Mouse (Mus musculus): Measurements from ENCODE around the gene Olfr368.
A peak's percentile ranks its signal among the peaks of the same experiment; 100 is the strongest.

Gene Olfr368

DNA sequence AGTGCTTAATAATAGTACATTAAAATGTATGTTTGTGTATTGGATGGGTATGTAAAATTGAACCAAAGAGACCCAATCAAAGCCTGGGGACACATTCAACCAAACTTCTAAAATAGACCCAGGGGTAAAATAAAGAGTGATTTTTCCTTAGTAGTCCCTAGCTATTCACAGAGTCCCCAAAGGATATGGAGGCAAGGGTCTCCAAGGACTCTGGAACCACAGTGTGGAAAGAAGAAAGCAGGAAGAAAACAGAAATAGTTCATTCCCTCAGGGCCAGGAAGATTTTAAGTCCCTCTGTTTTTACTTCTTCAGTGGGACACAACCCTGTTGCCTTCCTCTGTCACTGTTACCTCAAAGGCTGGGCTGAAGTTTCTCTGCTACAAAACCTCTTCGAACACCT is at the start of gene Olfr368:
Olfr368 (plus strand) TSS at position 301 of the 400 bp plus-strand sequence.
- DNase-seq = no peak

DNA sequence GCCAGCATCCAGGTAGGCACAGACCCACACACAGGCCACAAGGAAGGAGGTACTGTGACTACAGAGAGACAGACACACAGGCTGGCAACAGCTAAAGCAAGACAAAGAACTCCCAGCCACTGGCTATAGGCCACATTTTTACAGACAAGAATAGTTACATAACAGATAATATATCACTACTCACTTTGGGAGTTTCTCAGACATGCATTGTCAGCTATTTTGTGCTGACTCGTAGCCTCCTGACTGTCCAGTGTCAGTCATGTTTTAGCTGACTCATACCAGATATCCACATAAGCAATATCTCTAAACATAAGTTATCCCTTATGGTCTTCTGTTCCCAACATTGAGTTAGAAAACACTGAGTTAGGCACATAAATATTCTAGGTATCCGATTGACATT is 7.0 kb downstream of the Olfr368 start:
- no peak for DNase-seq

DNA sequence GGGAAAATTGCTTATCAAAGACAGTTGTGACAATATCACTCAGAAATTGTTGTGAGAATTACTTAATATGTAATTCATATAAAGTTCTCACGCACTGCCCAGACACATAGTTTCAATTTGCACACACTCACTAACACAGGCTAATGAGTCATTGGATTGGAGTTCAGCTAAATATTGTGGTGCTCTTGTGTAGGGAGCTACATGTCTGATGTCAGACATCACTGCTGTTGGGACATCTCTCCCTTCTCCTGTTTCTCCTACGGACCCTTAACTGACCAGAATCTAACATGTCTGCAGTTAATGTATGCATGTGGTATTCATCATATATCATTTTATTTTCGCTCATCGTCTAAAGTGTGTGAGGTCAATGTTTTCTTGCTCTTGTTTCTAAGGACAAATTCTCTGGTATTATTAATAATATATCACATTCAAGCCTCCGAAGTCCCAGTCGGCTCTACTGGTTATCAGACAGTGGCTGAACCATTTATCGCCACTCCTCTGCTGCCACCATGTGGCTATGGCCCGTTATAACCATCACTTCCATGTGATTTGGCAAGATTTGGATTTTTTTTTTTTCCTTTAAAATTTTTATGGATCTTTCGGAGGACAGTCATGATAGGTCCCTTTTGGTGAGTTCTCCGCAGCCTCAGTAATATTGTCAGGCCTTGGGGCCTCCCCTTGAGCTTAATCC is 12.3 kb downstream of the Olfr368 start:
- DNase-seq = peak; percentile 28

DNA sequence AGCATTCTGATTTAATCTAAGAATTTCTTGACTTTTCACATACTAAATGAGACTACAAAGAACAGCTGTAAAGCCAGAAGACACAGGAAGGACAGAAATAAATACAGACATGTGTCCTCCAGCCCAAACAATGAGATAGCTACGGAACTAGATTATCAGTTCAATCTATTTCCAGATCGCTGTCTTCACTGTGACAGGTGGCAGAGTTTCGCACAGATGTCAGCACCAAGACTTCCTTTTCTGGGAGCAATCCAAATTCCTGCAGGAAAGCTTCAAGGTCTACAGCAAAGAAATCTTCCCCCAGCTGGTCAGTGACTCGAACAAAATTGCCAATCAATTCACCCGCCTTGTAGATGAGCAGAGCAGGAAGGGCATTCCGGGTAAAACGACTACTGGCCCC is 25.4 kb downstream of the Olfr368 start:
- DNase-seq = no peak

DNA sequence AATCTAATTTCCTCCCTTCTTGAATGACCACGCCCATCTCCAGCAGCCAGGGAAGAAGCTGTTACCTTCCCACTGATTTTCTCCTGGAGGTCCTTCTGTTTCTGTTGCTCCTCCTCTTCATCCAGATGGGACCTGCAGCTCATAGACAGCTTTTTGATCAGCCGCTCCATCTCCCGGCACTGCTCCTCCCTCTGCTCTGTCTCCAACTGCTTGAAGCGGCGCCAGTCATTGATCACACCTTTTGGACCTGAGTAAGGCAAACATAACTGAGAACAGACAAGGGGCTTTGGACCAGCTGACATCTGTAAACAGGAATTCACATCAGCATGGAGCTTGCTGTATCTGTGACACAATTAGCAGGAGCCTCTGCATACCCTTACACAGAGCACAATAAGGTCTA is 29.3 kb downstream of the Olfr368 start:
- no peak for DNase-seq

DNA sequence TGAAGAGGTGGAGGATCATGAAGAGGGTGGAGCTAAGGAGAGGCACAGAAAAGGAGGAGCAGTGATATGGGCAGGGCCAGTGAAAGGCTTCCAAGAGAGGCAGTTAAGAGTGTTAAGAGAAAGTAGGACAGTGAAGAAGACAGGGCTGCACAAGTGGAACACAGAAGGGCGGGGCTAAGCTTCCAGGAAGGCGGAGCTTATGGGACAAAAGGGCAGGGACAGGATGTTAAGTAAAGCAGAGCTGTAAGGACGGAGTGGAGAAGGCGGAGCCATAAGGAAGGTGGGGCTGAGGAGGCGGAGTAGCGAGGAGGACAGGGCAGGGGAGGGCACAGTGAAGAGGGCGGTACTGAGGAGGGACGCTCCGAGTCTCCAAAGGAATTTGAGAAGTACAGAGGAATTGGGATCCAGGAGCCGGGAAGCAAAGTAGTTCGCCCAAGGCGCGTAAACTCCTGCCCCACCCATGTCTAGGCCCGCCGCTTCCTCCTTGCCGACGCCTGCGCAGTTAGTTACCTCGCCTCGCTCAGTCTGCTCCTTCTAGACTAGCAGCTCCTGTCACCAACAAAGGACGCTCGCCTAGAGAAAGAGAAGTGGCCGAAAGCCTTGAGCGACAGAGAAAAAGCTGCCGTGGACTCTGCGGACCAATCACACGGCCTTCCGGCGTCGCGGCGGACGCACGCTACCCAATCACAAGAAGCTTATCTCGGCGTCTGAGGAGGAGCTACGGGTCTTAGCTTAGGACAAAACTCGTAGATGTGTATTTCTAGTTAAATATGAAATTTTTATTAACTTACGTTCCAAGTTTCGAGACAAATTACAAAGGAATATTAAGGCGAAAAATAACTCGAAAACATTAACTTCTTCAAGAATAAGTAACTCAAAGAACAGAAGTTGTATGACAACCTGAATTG is 32.6 kb downstream of the Olfr368 start, which contains the start of gene Pdcl:
Pdcl (minus strand) TSS at position 700 of the 908 bp plus-strand sequence.
- DNase-seq = peak; percentile 94

DNA sequence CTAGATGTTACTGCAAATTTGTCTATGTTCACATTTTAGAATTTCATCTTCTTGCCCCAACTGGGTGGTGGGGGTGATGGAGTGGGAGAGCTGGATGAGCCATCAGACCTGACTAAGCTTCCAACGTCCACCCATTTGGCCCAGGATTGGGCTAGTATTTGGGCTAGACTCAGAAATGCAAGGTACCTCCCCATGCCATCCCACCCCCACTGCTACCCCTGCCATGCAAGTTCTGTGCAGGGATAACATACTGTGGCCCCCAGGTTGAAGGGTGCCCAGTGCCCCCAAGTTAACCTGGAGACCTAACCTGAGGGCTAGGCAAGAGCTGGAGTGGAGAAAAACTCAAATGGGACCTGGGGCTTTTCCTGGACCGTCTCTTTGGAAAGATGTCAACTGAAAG is 33.6 kb downstream of the Olfr368 start:
- no peak for DNase-seq

DNA sequence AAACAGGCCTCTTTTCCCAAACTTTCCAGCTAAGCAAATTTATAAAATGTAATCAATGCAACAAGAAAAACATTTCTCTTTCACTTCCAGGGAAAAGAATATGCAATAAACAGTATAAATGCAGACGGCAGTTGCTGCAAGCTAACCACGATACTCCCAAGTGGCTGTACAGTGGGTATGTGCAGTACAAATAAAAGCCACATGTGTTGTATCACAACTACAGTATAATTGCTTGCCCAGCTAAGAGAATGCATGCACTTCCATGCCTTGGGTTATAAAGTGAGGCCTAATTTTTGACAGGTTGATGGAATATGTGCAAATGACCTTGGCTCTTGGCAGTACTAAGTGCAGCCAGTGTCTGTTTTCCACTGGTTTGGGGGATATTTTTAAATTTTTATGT is 44.3 kb downstream of the Olfr368 start:
- no peak for DNase-seq

DNA sequence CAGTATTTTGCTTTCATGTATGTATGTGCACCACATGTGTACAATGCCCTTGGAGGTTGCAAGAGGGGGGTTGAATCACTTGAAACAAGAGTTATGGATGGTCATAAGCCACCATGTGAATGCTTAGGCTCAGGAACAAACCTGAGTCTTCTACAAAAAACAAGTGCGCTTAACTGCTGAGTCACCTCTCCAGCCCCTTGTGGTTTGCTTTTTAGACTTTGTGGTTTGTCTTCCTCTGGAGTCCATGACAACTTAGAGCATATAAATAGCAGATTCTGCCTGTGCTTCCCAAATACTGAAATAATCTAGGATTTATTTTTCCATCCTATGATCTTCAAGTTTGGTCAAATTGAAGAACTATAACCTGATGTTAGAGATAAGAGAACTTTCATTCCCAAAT is 49.7 kb downstream of the Olfr368 start:
- peak; percentile 14 for DNase-seq

DNA sequence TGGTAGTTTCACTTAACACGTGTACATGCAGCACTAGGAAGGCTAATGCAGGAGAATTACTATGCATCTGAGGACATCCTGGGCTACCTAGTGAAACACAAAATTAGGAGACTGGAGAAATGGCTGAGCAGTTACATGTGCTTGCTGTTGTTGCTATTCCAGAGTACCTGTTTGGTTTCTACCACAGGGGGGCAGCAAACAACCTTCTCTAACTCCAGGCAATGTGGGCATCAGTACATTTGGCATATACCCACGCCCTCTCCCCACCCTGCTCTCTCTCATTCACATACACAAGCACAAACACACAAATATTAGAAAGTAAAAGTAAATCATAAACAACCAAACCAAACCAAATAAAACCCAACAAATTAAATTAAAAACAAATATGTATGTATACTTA is 53.9 kb downstream of the Olfr368 start:
- DNase-seq = peak; percentile 68
